21 mouse cellular contexts compared by ENCODE assay signal in genomic region chr8:61043874-61044273, GRCm38 (mm10). TPM values are rescaled to one million over a fixed set of nuclear protein-coding genes. Genes with fewer than 3 reads are reported as not detected.
DNase-seq lines count a peak whose midpoint lies in the region; ATAC-seq and TF ChIP-seq lines count a peak whose summit lies in the region.
"Had no signal": no experiment of that assay in that cellular context is flagged by ENCODE, and none has a peak within 500 bp of the region (broad histone marks: within the 10 kb centered on the region; RNA-seq: fewer than 3 reads in every experiment).

No protein-coding gene starts in this region.

- no peak for TF ChIP-seq CTCF in liver, embryonic 14.5 days (IDR thresholded peaks at IDR 0.05; ENCODE audit: low read depth)

- no peak overlapping the region for H3K4me2 ChIP-seq in liver, embryonic 11.5 days
- no peak overlapping the region for H3K4me2 ChIP-seq in liver, embryonic 14.5 days (ENCODE audit: low read depth)
- H3K4me2 ChIP-seq: embryonic facial prominence, embryonic 12.5 days; embryonic facial prominence, embryonic 15.5 days; hindbrain, embryonic 12.5 days; hindbrain, embryonic 15.5 days had no signal

- no peak overlapping the region for H3K27ac ChIP-seq in liver, embryonic 11.5 days (ENCODE audit: low read depth, low read length)
- no peak overlapping the region for H3K27ac ChIP-seq in liver, embryonic 14.5 days
- H3K27ac ChIP-seq: embryonic facial prominence, embryonic 12.5 days; embryonic facial prominence, embryonic 15.5 days; gastrocnemius, adult 2 months; hindbrain, embryonic 12.5 days; hindbrain, embryonic 15.5 days had no signal

- peak; percentile 8 for DNase-seq in retina, postnatal 1 day
- no peak for DNase-seq in retina, embryonic 14.5 days (ENCODE audit: low spot score)
- no peak for DNase-seq in liver, embryonic 11.5 days (ENCODE audit: low spot score)
- DNase-seq in liver, embryonic 14.5 days (ENCODE audit: low read depth in 3 of 3, low spot score in 3 of 3): peak; percentile 24 to 35 (median 35)
- no peak for DNase-seq in gastrocnemius, postnatal 4 days (ENCODE audit: low spot score in 2 of 2)
- DNase-seq: adrenal gland, adult 2 months; adrenal gland, postnatal 14 days; cerebellum, adult 18-20 months; cerebellum, adult 9-10 months; cerebellum, postnatal 25 days; forebrain, postnatal 0 days; gastrocnemius, adult 2 months; gastrocnemius, postnatal 14 days; heart, adult 18-20 months had no signal

- TF ChIP-seq EP300 in liver, embryonic 14.5 days (IDR thresholded peaks at IDR 0.05; ENCODE audit: low read depth): no peak

- no peaks in the 10 kb centered on the region for H3K36me3 ChIP-seq in liver, embryonic 11.5 days (ENCODE audit: control insufficient read depth, insufficient read depth, low read length)
- no peaks in the 10 kb centered on the region for H3K36me3 ChIP-seq in liver, embryonic 14.5 days (replicated peaks; ENCODE audit: control insufficient read depth, insufficient read depth, low read depth)
- H3K36me3 ChIP-seq: embryonic facial prominence, embryonic 12.5 days; hindbrain, embryonic 12.5 days had no signal

- no peaks in the 10 kb centered on the region for H3K4me1 ChIP-seq in liver, embryonic 11.5 days (replicated peaks; ENCODE audit: control insufficient read depth, insufficient read depth, low read length)
- peaks cover 0 to 4% of the 10 kb centered on the region in 2 experiments; a peak in 3 of 4 replicates for H3K4me1 ChIP-seq in liver, embryonic 14.5 days (replicated peaks; ENCODE audit: control insufficient read depth in 2 of 2, insufficient read depth in 2 of 2, low read length in 1 of 2)
- H3K4me1 ChIP-seq: embryonic facial prominence, embryonic 12.5 days; embryonic facial prominence, embryonic 15.5 days; hindbrain, embryonic 12.5 days; hindbrain, embryonic 15.5 days had no signal

- H3K9me3 ChIP-seq in liver, embryonic 11.5 days (ENCODE audit: control insufficient read depth, low read length): no peaks in the 10 kb centered on the region
- H3K9me3 ChIP-seq in liver, embryonic 14.5 days (ENCODE audit: control insufficient read depth, low read length): no peaks in the 10 kb centered on the region
- H3K9me3 ChIP-seq: embryonic facial prominence, embryonic 12.5 days; embryonic facial prominence, embryonic 15.5 days; hindbrain, embryonic 12.5 days; hindbrain, embryonic 15.5 days had no signal

- H3K4me3 ChIP-seq in liver, embryonic 11.5 days (ENCODE audit: low read depth, low read length): no peak overlapping the region
- H3K4me3 ChIP-seq in liver, embryonic 14.5 days (ENCODE audit: insufficient read depth in 1 of 2, low read depth in 2 of 2, low read length in 2 of 2): no peak overlapping the region
- H3K4me3 ChIP-seq: embryonic facial prominence, embryonic 12.5 days; embryonic facial prominence, embryonic 15.5 days; gastrocnemius, adult 2 months; hindbrain, embryonic 12.5 days; hindbrain, embryonic 15.5 days had no signal

- H3K9ac ChIP-seq in liver, embryonic 11.5 days (ENCODE audit: low read depth, low read length): no peak overlapping the region
- H3K9ac ChIP-seq in liver, embryonic 14.5 days (replicated peaks): no peak overlapping the region
- H3K9ac ChIP-seq: embryonic facial prominence, embryonic 12.5 days; embryonic facial prominence, embryonic 15.5 days; forebrain, postnatal 0 days; hindbrain, embryonic 12.5 days; hindbrain, embryonic 15.5 days had no signal

- ATAC-seq in liver, embryonic 11.5 days (replicated peaks; ENCODE audit: low FRiP score): peak; percentile 79
- peak; percentile 62; the same call in 1 of the 2 replicates for ATAC-seq in liver, embryonic 14.5 days (ENCODE audit: insufficient read depth)
- ATAC-seq in megakaryocyte, adult 5-6 weeks (ENCODE audit: poor library complexity, severe bottlenecking): no peak
- ATAC-seq: CD4-positive, CD25-positive, alpha-beta regulatory T cell, adult 4 months; forebrain, embryonic 14.5 days; forebrain, postnatal 0 days had no signal

- H3K27me3 ChIP-seq in liver, embryonic 11.5 days (replicated peaks; ENCODE audit: control insufficient read depth, insufficient read depth, low read length): no peaks in the 10 kb centered on the region
- H3K27me3 ChIP-seq in liver, embryonic 14.5 days (ENCODE audit: control insufficient read depth, insufficient read depth, low read length): no peaks in the 10 kb centered on the region
- H3K27me3 ChIP-seq: embryonic facial prominence, embryonic 12.5 days; embryonic facial prominence, embryonic 15.5 days; hindbrain, embryonic 12.5 days; hindbrain, embryonic 15.5 days had no signal

- 60% methylated on average over 4 of the region's 4 CpGs for WGBS in liver, embryonic 11.5 days
- WGBS in liver, embryonic 14.5 days (ENCODE audit: insufficient replicate concordance): 27% methylated on average over 4 of the region's 4 CpGs

RNA-seq across cellular contexts. Expression of gene Nek1, which starts 50.9 kb away (rescaled TPM):
- polyA plus RNA-seq in liver, embryonic 11.5 days (2014; fragmentation: Nextera tagmentation; extraction: Ambion mirVana): 14.1 and 17.1 TPM in 2 replicates
- 1.5 and 2.6 TPM in 2 replicates for polyA plus RNA-seq in liver, embryonic 14.5 days (2012; rRNA removed)
- 6.7 and 8.5 TPM in 2 replicates for polyA plus RNA-seq in liver, embryonic 14.5 days (2014; fragmentation: Nextera tagmentation; extraction: Ambion mirVana)
- total RNA-seq in gastrocnemius, postnatal 4 days (2021): 10 to 100 TPM in 1 of 2 experiments, 1 to 10 TPM in 1; 9.7 to 10.3 TPM
- total RNA-seq in megakaryocyte, adult 5-6 weeks (2015): 4.4 and 5.4 TPM in 2 replicates
- 6.2 and 6.4 TPM in 2 replicates for total RNA-seq in megakaryocyte, adult 5-6 weeks (2017)

Comparison
In these comparisons a context has a peak if more than half of its experiments do, and no peak if none do; other contexts are left out.
1. DNase-seq: peak in retina, postnatal 1 day (single experiment) and liver, embryonic 14.5 days (3 of 3); none in retina, embryonic 14.5 days (single experiment), liver, embryonic 11.5 days (single experiment) and gastrocnemius, postnatal 4 days (0 of 2).